Mouse (Mus musculus): ENCODE measurements around the gene Ms4a8a. TPM values are rescaled to one million over a fixed set of nuclear protein-coding genes. Genes with fewer than 3 reads are reported as not detected.

The Ms4a8a gene
- polyA plus RNA-seq, 1 experiment from 2014 or later: not detected

- no peak for DNase-seq (ENCODE audit: low spot score)
These were observed 28.0 kb downstream of the Ms4a8a start for GRCm38 (mm10) chr19:11052877-11053276.

GRCm38 (mm10) chr19:11050286-11050685 lies 30.6 kb downstream of the Ms4a8a start:
- 71% methylated on average over 2 of the region's 2 CpGs for WGBS
- no peaks in the 10 kb centered on the region for H3K4me1 ChIP-seq
- H3K36me3 ChIP-seq: no peaks in the 10 kb centered on the region
- H3K27me3 ChIP-seq (ENCODE audit: low read depth, poor library complexity, severe bottlenecking): peaks cover 13% of the 10 kb centered on the region
- no peaks in the 10 kb centered on the region for H3K9me3 ChIP-seq (replicated peaks)
- no peak overlapping the region for H3K4me3 ChIP-seq
- no peak overlapping the region for H3K27ac ChIP-seq (replicated peaks)
- DNase-seq (ENCODE audit: low spot score): no peak

More at GRCm38 (mm10) chr19:11052877-11053276, 28.0 kb downstream of the Ms4a8a start:
- H3K27ac ChIP-seq (replicated peaks): no peak overlapping the region
- H3K36me3 ChIP-seq: no peaks in the 10 kb centered on the region
- no peaks in the 10 kb centered on the region for H3K9me3 ChIP-seq (replicated peaks)
- H3K4me3 ChIP-seq: no peak overlapping the region
- 78% methylated on average over 5 of the region's 5 CpGs for WGBS
- H3K4me1 ChIP-seq: no peaks in the 10 kb centered on the region
- no peaks in the 10 kb centered on the region for H3K27me3 ChIP-seq (ENCODE audit: low read depth, poor library complexity, severe bottlenecking)

- Histone ChIP-seq H3K9me3 (replicated peaks) (no peaks in the 10 kb centered on the region), H3K4me1 (peaks cover 6% of the 10 kb centered on the region; the same call in 1 of the 2 replicates), H3K27ac (replicated peaks) (no peak overlapping the region), H3K27me3 (ENCODE audit: low read depth, poor library complexity, severe bottlenecking) (peaks cover 13% of the 10 kb centered on the region), H3K4me3 (no peak overlapping the region), H3K36me3 (no peaks in the 10 kb centered on the region)
- no peak for DNase-seq (ENCODE audit: low spot score)
These were observed 31.5 kb downstream of the Ms4a8a start for GRCm38 (mm10) chr19:11049426-11049825.

GRCm38 (mm10) chr19:11048503-11048902 lies 32.4 kb downstream of the Ms4a8a start:
- Histone ChIP-seq H3K36me3 (no peaks in the 10 kb centered on the region), H3K27me3 (ENCODE audit: low read depth, poor library complexity, severe bottlenecking) (peaks cover 13% of the 10 kb centered on the region), H3K27ac (replicated peaks) (no peak overlapping the region), H3K9me3 (replicated peaks) (no peaks in the 10 kb centered on the region), H3K4me1 (peaks cover 6% of the 10 kb centered on the region; the same call in 1 of the 2 replicates), H3K4me3 (no peak overlapping the region)
- WGBS: 75% methylated on average over 1 of the region's 1 CpGs
- no peak for DNase-seq (ENCODE audit: low spot score)

GRCm38 (mm10) chr19:11048009-11048408 lies 32.9 kb downstream of the Ms4a8a start:
- DNase-seq (ENCODE audit: low spot score): no peak
- H3K27ac ChIP-seq (replicated peaks): no peak overlapping the region
- H3K4me3 ChIP-seq: no peak overlapping the region
- peaks cover 6% of the 10 kb centered on the region; the same call in 1 of the 2 replicates for H3K4me1 ChIP-seq
- no peaks in the 10 kb centered on the region for H3K9me3 ChIP-seq (replicated peaks)
- peaks cover 13% of the 10 kb centered on the region for H3K27me3 ChIP-seq (ENCODE audit: low read depth, poor library complexity, severe bottlenecking)
- 82% methylated on average over 6 of the region's 6 CpGs for WGBS
- H3K36me3 ChIP-seq: no peaks in the 10 kb centered on the region

- Histone ChIP-seq H3K27ac (replicated peaks) (peak overlapping the region; percentile 55; the same call in 1 of the 2 replicates), H3K4me1 (peaks cover 6% of the 10 kb centered on the region; the same call in 1 of the 2 replicates), H3K9me3 (replicated peaks) (no peaks in the 10 kb centered on the region), H3K36me3 (no peaks in the 10 kb centered on the region), H3K4me3 (peak overlapping the region; percentile 52), H3K27me3 (ENCODE audit: low read depth, poor library complexity, severe bottlenecking) (peaks cover 13% of the 10 kb centered on the region)
- 6% methylated on average over 39 of the region's 40 CpGs for WGBS
- peak; percentile 80 for DNase-seq (ENCODE audit: low spot score)
These were observed 35.7 kb downstream of the Ms4a8a start for GRCm38 (mm10) chr19:11044996-11045711.

GRCm38 (mm10) chr19:11044671-11044995 lies 36.3 kb downstream of the Ms4a8a start:
- H3K9me3 ChIP-seq (replicated peaks): no peaks in the 10 kb centered on the region
- 0 out of 2 replicates have a peak overlapping the region, but pooled peaks have one; percentile 55 for H3K27ac ChIP-seq (replicated peaks)
- peaks cover 6% of the 10 kb centered on the region; the same call in 1 of the 2 replicates for H3K4me1 ChIP-seq
- no peaks in the 10 kb centered on the region for H3K36me3 ChIP-seq
- DNase-seq (ENCODE audit: low spot score): no peak
- H3K4me3 ChIP-seq: peak overlapping the region; percentile 52
- WGBS: 44% methylated on average over 5 of the region's 5 CpGs
- peaks cover 13% of the 10 kb centered on the region for H3K27me3 ChIP-seq (ENCODE audit: low read depth, poor library complexity, severe bottlenecking)

GRCm38 (mm10) chr19:11037570-11037969 lies 43.3 kb downstream of the Ms4a8a start:
- H3K9me3 ChIP-seq (replicated peaks): no peaks in the 10 kb centered on the region
- H3K4me1 ChIP-seq: no peaks in the 10 kb centered on the region

GRCm38 (mm10) chr19:11022382-11022781 lies 58.5 kb downstream of the Ms4a8a start:
- H3K4me1 ChIP-seq: no peaks in the 10 kb centered on the region
- H3K9me3 ChIP-seq (replicated peaks): 0 out of 2 replicates have a peak, but pooled peaks cover 4% of the 10 kb centered on the region
- no peaks in the 10 kb centered on the region for H3K27me3 ChIP-seq (ENCODE audit: low read depth, poor library complexity, severe bottlenecking)
- DNase-seq (ENCODE audit: low spot score): no peak
- no peaks in the 10 kb centered on the region for H3K36me3 ChIP-seq
- H3K4me3 ChIP-seq: no peak overlapping the region
- H3K27ac ChIP-seq (replicated peaks): no peak overlapping the region

More at GRCm38 (mm10) chr19:11037570-11037969, 43.3 kb downstream of the Ms4a8a start:
- Histone ChIP-seq H3K4me3 (no peak overlapping the region), H3K27me3 (ENCODE audit: low read depth, poor library complexity, severe bottlenecking) (no peaks in the 10 kb centered on the region), H3K36me3 (no peaks in the 10 kb centered on the region), H3K27ac (replicated peaks) (no peak overlapping the region)
- DNase-seq (ENCODE audit: low spot score): no peak

GRCm38 (mm10) chr19:11017891-11018290 lies 63.0 kb downstream of the Ms4a8a start, which contains the start of gene Ms4a18:
TSS of gene Ms4a18 (minus strand) at chr19:11018031.
- Histone ChIP-seq H3K4me3 (no peak within 1 kb of the TSS), H3K4me1 (no peaks in the 10 kb centered on the region), H3K9me3 (replicated peaks) (no peaks in the 10 kb centered on the region), H3K27ac (replicated peaks) (no peak within 1 kb of the TSS), H3K27me3 (ENCODE audit: low read depth, poor library complexity, severe bottlenecking) (no peaks in the 10 kb centered on the region), H3K36me3 (no peaks in the 10 kb centered on the region)
- 94% methylated on average over 3 of the region's 3 CpGs for WGBS
- no peak for DNase-seq (ENCODE audit: low spot score)

Other genes starting within 250 kb of the Ms4a8a start
- 0.20 TPM in 2 replicates for gene Slc15a3, start 241.4 kb downstream of the Ms4a8a start, polyA plus RNA-seq (2016; fragmentation: Nextera tagmentation; extraction: Ambion mirVana)
- 111 and 122 TPM in 2 replicates for gene Tmem132a, start 211.2 kb downstream of the Ms4a8a start, polyA plus RNA-seq (2016; fragmentation: Nextera tagmentation; extraction: Ambion mirVana)
- 50.1 and 53.0 TPM in 2 replicates for gene Tmem109, start 199.1 kb downstream of the Ms4a8a start, polyA plus RNA-seq (2016; fragmentation: Nextera tagmentation; extraction: Ambion mirVana)
- gene Prpf19, start 185.9 kb downstream of the Ms4a8a start, polyA plus RNA-seq (2016; fragmentation: Nextera tagmentation; extraction: Ambion mirVana): 35.8 and 37.2 TPM in 2 replicates
- gene Zp1, start 160.5 kb downstream of the Ms4a8a start, polyA plus RNA-seq (2016; fragmentation: Nextera tagmentation; extraction: Ambion mirVana): not detected in 2 replicates
- gene Ptgdr2, start 143.9 kb downstream of the Ms4a8a start, polyA plus RNA-seq (2016; fragmentation: Nextera tagmentation; extraction: Ambion mirVana): 0.04 and 0.09 TPM in 2 replicates
- gene Ccdc86, start 131.8 kb downstream of the Ms4a8a start, polyA plus RNA-seq (2016; fragmentation: Nextera tagmentation; extraction: Ambion mirVana): 31.1 and 39.2 TPM in 2 replicates
- gene Ms4a10, start 106.4 kb downstream of the Ms4a8a start, polyA plus RNA-seq (2016; fragmentation: Nextera tagmentation; extraction: Ambion mirVana): not detected in 2 replicates
- not detected in 2 replicates for gene Ms4a15, start 87.9 kb downstream of the Ms4a8a start, polyA plus RNA-seq (2016; fragmentation: Nextera tagmentation; extraction: Ambion mirVana)
- gene Ms4a18, start 63.1 kb downstream of the Ms4a8a start, polyA plus RNA-seq (2016; fragmentation: Nextera tagmentation; extraction: Ambion mirVana): not detected in 2 replicates
- not detected in 2 replicates for gene 1700017D01Rik, start 49.8 kb upstream of the Ms4a8a start, polyA plus RNA-seq (2016; fragmentation: Nextera tagmentation; extraction: Ambion mirVana)
- not detected in 2 replicates for gene 1700025F22Rik, start 84.2 kb upstream of the Ms4a8a start, polyA plus RNA-seq (2016; fragmentation: Nextera tagmentation; extraction: Ambion mirVana)
- gene Ms4a13, start 115.6 kb upstream of the Ms4a8a start, polyA plus RNA-seq (2016; fragmentation: Nextera tagmentation; extraction: Ambion mirVana): not detected in 2 replicates
- not detected in 2 replicates for gene Ms4a12, start 151.3 kb upstream of the Ms4a8a start, polyA plus RNA-seq (2016; fragmentation: Nextera tagmentation; extraction: Ambion mirVana)
- 0.04 TPM in 1 of 2 replicates, not detected in the other for gene Ms4a1, start 185.1 kb upstream of the Ms4a8a start, polyA plus RNA-seq (2016; fragmentation: Nextera tagmentation; extraction: Ambion mirVana)
- not detected in 2 replicates for gene Ms4a5, start 202.8 kb upstream of the Ms4a8a start, polyA plus RNA-seq (2016; fragmentation: Nextera tagmentation; extraction: Ambion mirVana)
- not detected in 2 replicates for gene Ms4a14, start 233.4 kb upstream of the Ms4a8a start, polyA plus RNA-seq (2016; fragmentation: Nextera tagmentation; extraction: Ambion mirVana)

Measured in midbrain, embryonic 10.5 days (tissue).